Comparison of ENCODE assay signal across 15 mouse cellular contexts in genomic region chr11:94449239-94449638, GRCm38 (mm10). TPM values are rescaled to one million over a fixed set of nuclear protein-coding genes. Genes with fewer than 3 reads are reported as not detected.
DNase-seq lines count a peak whose midpoint lies in the region; ATAC-seq lines count a peak whose summit lies in the region.
"Had no signal": no experiment of that assay in that cellular context is flagged by ENCODE, and none has a peak within 500 bp of the region (broad histone marks: within the 10 kb centered on the region; RNA-seq: fewer than 3 reads in every experiment).

No protein-coding gene starts in this region.

- 52% methylated on average over 8 of the region's 8 CpGs for WGBS in heart, embryonic 16.5 days
- 17% methylated on average over 8 of the region's 8 CpGs for WGBS in forebrain, embryonic 16.5 days
- 40% methylated on average over 8 of the region's 8 CpGs for WGBS in hindbrain, embryonic 14.5 days
- WGBS in midbrain, embryonic 16.5 days, result 18% methylated on average over 8 of the region's 8 CpGs

- no peaks in the 10 kb centered on the region for H3K9me3 ChIP-seq in heart, embryonic 16.5 days (replicated peaks; ENCODE audit: control insufficient read depth, low read length)
- H3K9me3 ChIP-seq in forebrain, embryonic 16.5 days (ENCODE audit: control insufficient read depth, low read length), result no peaks in the 10 kb centered on the region
- H3K9me3 ChIP-seq in hindbrain, embryonic 14.5 days (ENCODE audit: control insufficient read depth, low read length), result no peaks in the 10 kb centered on the region
- H3K9me3 ChIP-seq in midbrain, embryonic 16.5 days (replicated peaks; ENCODE audit: control insufficient read depth, low read length, poor library complexity, severe bottlenecking), result no peaks in the 10 kb centered on the region
- H3K9me3 ChIP-seq: limb, embryonic 13.5 days had no signal

- H3K4me1 ChIP-seq in heart, embryonic 16.5 days (ENCODE audit: control insufficient read depth, insufficient read depth, low read length), result peaks cover 34% of the 10 kb centered on the region
- H3K4me1 ChIP-seq in forebrain, embryonic 16.5 days (replicated peaks; ENCODE audit: control insufficient read depth, insufficient read depth, low read length), result peaks cover 22% of the 10 kb centered on the region
- peaks cover 26% of the 10 kb centered on the region for H3K4me1 ChIP-seq in hindbrain, embryonic 14.5 days (replicated peaks; ENCODE audit: control insufficient read depth, insufficient read depth, low read length)
- H3K4me1 ChIP-seq in midbrain, embryonic 16.5 days (ENCODE audit: control insufficient read depth, insufficient read depth, low read length), result peaks cover 40% of the 10 kb centered on the region

- H3K4me2 ChIP-seq in heart, embryonic 16.5 days (ENCODE audit: low read depth, low read length), result no peak overlapping the region
- H3K4me2 ChIP-seq in forebrain, embryonic 16.5 days (ENCODE audit: low read length), result no peak overlapping the region
- H3K4me2 ChIP-seq in hindbrain, embryonic 14.5 days (replicated peaks), result no peak overlapping the region
- no peak overlapping the region for H3K4me2 ChIP-seq in midbrain, embryonic 16.5 days (ENCODE audit: low read length)
- H3K4me2 ChIP-seq: limb, embryonic 13.5 days had no signal

- peaks cover 2% of the 10 kb centered on the region; the same call in 1 of the 2 replicates for H3K27me3 ChIP-seq in heart, embryonic 16.5 days (ENCODE audit: control insufficient read depth, insufficient read depth, low read length)
- H3K27me3 ChIP-seq in forebrain, embryonic 16.5 days (replicated peaks; ENCODE audit: control insufficient read depth, insufficient read depth, low read length), result no peaks in the 10 kb centered on the region
- H3K27me3 ChIP-seq in hindbrain, embryonic 14.5 days (ENCODE audit: control insufficient read depth, insufficient read depth, low read length), result no peaks in the 10 kb centered on the region
- H3K27me3 ChIP-seq in midbrain, embryonic 16.5 days (ENCODE audit: control insufficient read depth, insufficient read depth, low read depth, low read length), result no peaks in the 10 kb centered on the region
- H3K27me3 ChIP-seq: limb, embryonic 13.5 days had no signal

- no peak for ATAC-seq in heart, embryonic 16.5 days (replicated peaks; ENCODE audit: extremely low read depth, insufficient read depth, low FRiP score)
- peak; percentile 36 for ATAC-seq in forebrain, embryonic 16.5 days
- ATAC-seq in hindbrain, embryonic 14.5 days (ENCODE audit: low FRiP score), result peak; percentile 34; the same call in 1 of the 2 replicates
- 0 out of 2 replicates have a peak, but pooled peaks have one; percentile 19 for ATAC-seq in midbrain, embryonic 16.5 days

- H3K27ac ChIP-seq in heart, embryonic 16.5 days (ENCODE audit: low read length), result peak overlapping the region; percentile 95
- H3K27ac ChIP-seq in forebrain, embryonic 16.5 days (ENCODE audit: low read length), result peak overlapping the region; percentile 45; the same call in 1 of the 2 replicates
- H3K27ac ChIP-seq in hindbrain, embryonic 14.5 days, result 0 out of 2 replicates have a peak overlapping the region, but pooled peaks have one; percentile 15
- peak overlapping the region; percentile 64 for H3K27ac ChIP-seq in midbrain, embryonic 16.5 days (ENCODE audit: low read length)
- H3K27ac ChIP-seq: limb, embryonic 13.5 days; macrophage had no signal

- H3K4me3 ChIP-seq in heart, embryonic 16.5 days (ENCODE audit: low read length), result no peak overlapping the region
- H3K4me3 ChIP-seq in forebrain, embryonic 16.5 days (replicated peaks; ENCODE audit: low read length), result no peak overlapping the region
- no peak overlapping the region for H3K4me3 ChIP-seq in hindbrain, embryonic 14.5 days (replicated peaks; ENCODE audit: low read length)
- H3K4me3 ChIP-seq in midbrain, embryonic 16.5 days (ENCODE audit: low read depth, low read length), result no peak overlapping the region
- H3K4me3 ChIP-seq: limb, embryonic 13.5 days had no signal

- H3K36me3 ChIP-seq in heart, embryonic 16.5 days (ENCODE audit: control insufficient read depth, insufficient read depth), result no peaks in the 10 kb centered on the region
- H3K36me3 ChIP-seq in forebrain, embryonic 16.5 days (ENCODE audit: control insufficient read depth, insufficient read depth), result no peaks in the 10 kb centered on the region
- peaks cover 5% of the 10 kb centered on the region; the same call in 1 of the 2 replicates for H3K36me3 ChIP-seq in hindbrain, embryonic 14.5 days (replicated peaks; ENCODE audit: control insufficient read depth, insufficient read depth)
- H3K36me3 ChIP-seq in midbrain, embryonic 16.5 days (ENCODE audit: control insufficient read depth, insufficient read depth, low read length), result peaks cover 2% of the 10 kb centered on the region; the same call in 1 of the 2 replicates

- DNase-seq in heart, adult 18-20 months, result no peak
- DNase-seq in hindbrain, embryonic 14.5 days (ENCODE audit: low spot score), result no peak
- no peak for DNase-seq in layer of hippocampus, adult 18-20 months (ENCODE audit: low spot score in 2 of 2)
- DNase-seq in adrenal gland, postnatal 14 days, result no peak
- no peak for DNase-seq in left cerebral cortex, adult 8-10 months (ENCODE audit: low spot score in 2 of 2)
- DNase-seq: cerebellum, adult 18-20 months; kidney, adult 18-20 months; kidney, postnatal 36 days had no signal

- H3K9ac ChIP-seq in heart, embryonic 16.5 days (ENCODE audit: low read length), result no peak overlapping the region
- H3K9ac ChIP-seq in forebrain, embryonic 16.5 days (replicated peaks; ENCODE audit: low read depth, low read length), result no peak overlapping the region
- no peak overlapping the region for H3K9ac ChIP-seq in hindbrain, embryonic 14.5 days
- no peak overlapping the region; the same call in 1 of the 2 replicates for H3K9ac ChIP-seq in midbrain, embryonic 16.5 days (ENCODE audit: low read depth, low read length)
- H3K9ac ChIP-seq: limb, embryonic 13.5 days had no signal

RNA-seq across cellular contexts. Expression of gene Cacna1g, which starts 24.8 kb away (rescaled TPM):
- 5.8 and 7.6 TPM in 2 replicates for polyA plus RNA-seq in heart, embryonic 16.5 days (2015; fragmentation: Nextera tagmentation; extraction: Ambion mirVana)
- 10 to 100 TPM in 1 of 2 experiments, 1 to 10 TPM in 1; 8.7 to 10.1 TPM for total RNA-seq in heart, adult 18-20 months (2021)
- 5.4 and 12.1 TPM in 2 replicates for polyA plus RNA-seq in forebrain, embryonic 16.5 days (2015; fragmentation: Nextera tagmentation; extraction: Ambion mirVana)
- polyA plus RNA-seq in hindbrain, embryonic 14.5 days (2014; fragmentation: Nextera tagmentation; extraction: Ambion mirVana), result 18.6 and 22.8 TPM in 2 replicates
- polyA plus RNA-seq in midbrain, embryonic 16.5 days (2015; fragmentation: Nextera tagmentation; extraction: Ambion mirVana), result 18.4 and 21.2 TPM in 2 replicates
- total RNA-seq in layer of hippocampus, adult 18-20 months (2021), result 10 to 100 TPM; 53.2 to 59.2 TPM
- total RNA-seq in adrenal gland, postnatal 14 days (2021), result 0.89 and 1.5 TPM in 2 replicates
- 10 to 100 TPM; 58.2 to 71.7 (median 64.6) TPM for total RNA-seq in left cerebral cortex, adult 8-10 months (2022)
- total RNA-seq: granulocyte monocyte progenitor cell, adult 5-6 weeks had no signal
- polyA plus RNA-seq: macrophage had no signal

RNA-seq across cellular contexts. Expression of gene Spata20, which starts 36.7 kb away (rescaled TPM):
- 0.08 and 0.25 TPM in 2 replicates for polyA plus RNA-seq in heart, embryonic 16.5 days (2015; fragmentation: Nextera tagmentation; extraction: Ambion mirVana)
- under 1 TPM; 0.17 to 0.54 TPM for total RNA-seq in heart, adult 18-20 months (2021)
- 0.38 and 0.48 TPM in 2 replicates for polyA plus RNA-seq in forebrain, embryonic 16.5 days (2015; fragmentation: Nextera tagmentation; extraction: Ambion mirVana)
- 0.33 and 1.3 TPM in 2 replicates for polyA plus RNA-seq in hindbrain, embryonic 14.5 days (2014; fragmentation: Nextera tagmentation; extraction: Ambion mirVana)
- polyA plus RNA-seq in midbrain, embryonic 16.5 days (2015; fragmentation: Nextera tagmentation; extraction: Ambion mirVana), result 0.43 and 0.66 TPM in 2 replicates
- under 1 TPM in 1 of 2 experiments, not detected in 1; 0.79 TPM for total RNA-seq in layer of hippocampus, adult 18-20 months (2021)
- total RNA-seq in adrenal gland, postnatal 14 days (2021), result not detected in 2 replicates
- total RNA-seq in left cerebral cortex, adult 8-10 months (2022), result 1 to 10 TPM in 1 of 4 experiments, under 1 TPM in 1, not detected in 2; 0.35 to 1.4 TPM
- total RNA-seq: granulocyte monocyte progenitor cell, adult 5-6 weeks had no signal
- polyA plus RNA-seq: liver, embryonic 16.5 days; macrophage had no signal

RNA-seq across cellular contexts. Expression of gene Epn3, which starts 50.5 kb away (rescaled TPM):
- 13.6 and 17.9 TPM in 2 replicates for polyA plus RNA-seq in heart, embryonic 16.5 days (2015; fragmentation: Nextera tagmentation; extraction: Ambion mirVana)
- total RNA-seq in heart, adult 18-20 months (2021), result 10 to 100 TPM; 19.3 to 21.1 TPM
- 0.26 and 0.35 TPM in 2 replicates for polyA plus RNA-seq in forebrain, embryonic 16.5 days (2015; fragmentation: Nextera tagmentation; extraction: Ambion mirVana)
- 1.6 and 2.0 TPM in 2 replicates for polyA plus RNA-seq in hindbrain, embryonic 14.5 days (2014; fragmentation: Nextera tagmentation; extraction: Ambion mirVana)
- polyA plus RNA-seq in midbrain, embryonic 16.5 days (2015; fragmentation: Nextera tagmentation; extraction: Ambion mirVana), result 0.43 and 0.57 TPM in 2 replicates
- total RNA-seq in layer of hippocampus, adult 18-20 months (2021), result 1 to 10 TPM; 2.1 to 2.2 TPM
- 12.1 and 13.5 TPM in 2 replicates for total RNA-seq in adrenal gland, postnatal 14 days (2021)
- 1 to 10 TPM; 1.1 to 3.7 (median 2.6) TPM for total RNA-seq in left cerebral cortex, adult 8-10 months (2022)
- total RNA-seq: granulocyte monocyte progenitor cell, adult 5-6 weeks had no signal
- polyA plus RNA-seq: macrophage had no signal

RNA-seq across cellular contexts. Expression of gene Abcc3, which starts 56.4 kb away (rescaled TPM):
- polyA plus RNA-seq in heart, embryonic 16.5 days (2015; fragmentation: Nextera tagmentation; extraction: Ambion mirVana), result 1.1 and 1.3 TPM in 2 replicates
- 1 to 10 TPM; 1.7 to 1.8 TPM for total RNA-seq in heart, adult 18-20 months (2021)
- polyA plus RNA-seq in forebrain, embryonic 16.5 days (2015; fragmentation: Nextera tagmentation; extraction: Ambion mirVana), result 0.18 and 0.55 TPM in 2 replicates
- polyA plus RNA-seq in hindbrain, embryonic 14.5 days (2014; fragmentation: Nextera tagmentation; extraction: Ambion mirVana), result 0.85 and 1.1 TPM in 2 replicates
- polyA plus RNA-seq in midbrain, embryonic 16.5 days (2015; fragmentation: Nextera tagmentation; extraction: Ambion mirVana), result 0.57 and 0.92 TPM in 2 replicates
- 1 to 10 TPM; 1.4 to 2.4 TPM for total RNA-seq in layer of hippocampus, adult 18-20 months (2021)
- total RNA-seq in adrenal gland, postnatal 14 days (2021), result 4.0 and 9.1 TPM in 2 replicates
- 1 to 10 TPM; 2.4 to 8.0 (median 3.4) TPM for total RNA-seq in left cerebral cortex, adult 8-10 months (2022)

Comparison
In these comparisons a context has a peak if more than half of its experiments do, and no peak if none do; other contexts are left out.
1. H3K27ac ChIP-seq: peak in every context shown above with its lines; median percentile 95 in heart, embryonic 16.5 days; 64 in midbrain, embryonic 16.5 days; 45 in forebrain, embryonic 16.5 days; 15 in hindbrain, embryonic 14.5 days.
2. RNA of gene Cacna1g, which starts 24.8 kb away (total RNA-seq): 58.2 to 71.7 TPM in left cerebral cortex, adult 8-10 months and 53.2 to 59.2 TPM in layer of hippocampus, adult 18-20 months; 8.7 to 10.1 TPM in heart, adult 18-20 months and 0.89 to 1.5 TPM in adrenal gland, postnatal 14 days; every median in the first group is over 4 times any median in the second.